Mouse (Mus musculus) cerebellum, adult 8-10 months (tissue): Measurements from ENCODE around the gene Ankrd37.

Experiments
- DNase-seq: peaks from one replicate; pipeline ENCODE4 v3.0.0; 2022

Gene Ankrd37

DNA sequence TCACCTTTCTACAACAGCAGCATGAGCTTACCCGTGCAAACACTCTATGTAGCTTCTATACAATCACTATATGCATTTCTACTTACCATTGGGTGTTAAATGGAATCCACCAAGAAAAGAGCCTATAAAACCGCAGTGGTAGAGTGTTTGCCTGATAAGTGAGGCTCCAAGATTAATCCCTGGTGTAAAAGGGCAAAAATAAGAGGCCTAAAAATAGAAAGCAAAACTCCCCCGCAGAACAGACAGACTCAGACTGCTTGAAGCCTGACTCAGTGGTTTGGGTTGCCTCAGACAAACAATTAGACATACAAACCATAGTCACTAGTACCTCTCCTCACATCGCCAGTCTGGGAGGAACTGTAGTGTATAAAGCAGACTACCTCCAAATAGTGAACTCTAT, at the start of gene Ankrd37:
Gene Ankrd37 (minus strand): TSS at position 112 of the 400 bp plus-strand sequence.
- no peak for DNase-seq

DNA sequence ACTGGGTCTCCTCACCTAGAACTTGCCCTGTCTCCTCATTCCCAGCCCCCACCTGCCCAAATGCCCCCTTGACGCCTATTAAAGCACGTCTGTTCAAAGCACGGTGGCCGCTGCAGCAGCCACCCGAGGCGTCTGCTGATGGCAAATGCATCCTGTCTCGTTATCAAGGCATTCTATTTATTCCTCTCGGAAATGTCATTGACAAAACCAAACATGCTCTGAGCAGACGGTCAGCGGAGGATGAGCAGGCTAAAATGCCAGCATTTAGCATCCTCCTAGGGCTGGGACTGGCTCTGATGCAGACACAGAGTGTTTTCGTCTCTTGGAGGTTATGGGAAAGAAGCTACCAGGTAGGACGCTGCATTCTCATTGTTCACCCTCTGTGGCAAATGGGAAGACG, 34.8 kb upstream of the Ankrd37 start:
- no peak for DNase-seq

DNA sequence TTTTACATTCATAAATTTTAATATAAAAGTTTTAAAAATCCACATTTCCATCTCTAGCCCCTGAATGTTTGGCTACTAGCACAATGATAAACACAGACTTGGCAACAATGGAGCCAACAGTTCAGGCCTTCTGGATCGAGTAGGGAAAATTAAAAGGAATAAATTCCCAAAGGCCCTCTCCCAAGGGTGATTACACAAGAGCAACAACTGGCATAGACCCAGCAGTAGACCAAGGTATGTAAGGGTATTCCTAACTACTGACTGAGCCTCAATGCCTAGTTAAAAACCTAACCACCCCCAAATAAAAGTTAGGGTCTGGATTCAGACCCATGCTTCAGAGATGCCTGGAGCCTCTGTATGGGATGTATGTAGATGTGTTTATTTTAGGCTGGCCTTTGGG, 34.2 kb upstream of the Ankrd37 start:
- DNase-seq, result no peak

DNA sequence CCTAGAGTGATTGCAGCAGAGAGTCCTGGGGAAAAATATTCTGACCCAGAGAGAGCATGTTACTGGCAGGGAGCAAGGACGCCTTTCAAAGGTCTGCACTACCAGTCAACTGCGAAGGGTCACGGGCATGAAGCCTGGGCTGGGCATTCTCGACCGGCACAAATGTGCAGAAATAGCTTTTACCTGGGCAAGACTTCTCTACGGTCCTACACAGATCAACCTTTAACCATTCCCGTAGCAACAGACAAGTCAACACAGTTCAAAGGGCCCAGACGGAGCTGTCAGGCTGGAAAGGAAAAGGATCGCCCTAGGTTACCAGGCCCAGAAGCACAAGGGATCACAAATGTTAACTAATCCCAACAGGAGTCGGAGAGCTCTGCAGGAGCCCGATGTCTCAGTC, 30.7 kb upstream of the Ankrd37 start:
- DNase-seq, result no peak

DNA sequence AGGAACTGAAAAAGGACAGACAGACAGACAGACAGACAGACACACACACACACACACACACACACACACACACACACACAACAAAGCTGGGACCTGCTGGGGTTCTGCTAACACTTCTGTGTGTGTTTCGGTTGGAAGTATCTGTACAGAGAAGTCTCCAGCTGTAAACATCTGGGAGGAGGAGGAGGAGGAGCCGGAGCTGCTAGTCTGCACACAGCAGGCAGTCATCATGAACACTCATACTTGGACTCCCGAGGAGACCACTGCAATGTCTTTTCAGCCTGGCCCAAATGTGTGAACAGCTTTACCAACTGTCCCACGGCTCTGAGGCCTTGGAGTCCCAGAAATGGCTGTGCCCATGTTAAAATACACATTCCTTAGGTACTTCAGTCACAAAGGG, 18.9 kb upstream of the Ankrd37 start:
- no peak for DNase-seq

DNA sequence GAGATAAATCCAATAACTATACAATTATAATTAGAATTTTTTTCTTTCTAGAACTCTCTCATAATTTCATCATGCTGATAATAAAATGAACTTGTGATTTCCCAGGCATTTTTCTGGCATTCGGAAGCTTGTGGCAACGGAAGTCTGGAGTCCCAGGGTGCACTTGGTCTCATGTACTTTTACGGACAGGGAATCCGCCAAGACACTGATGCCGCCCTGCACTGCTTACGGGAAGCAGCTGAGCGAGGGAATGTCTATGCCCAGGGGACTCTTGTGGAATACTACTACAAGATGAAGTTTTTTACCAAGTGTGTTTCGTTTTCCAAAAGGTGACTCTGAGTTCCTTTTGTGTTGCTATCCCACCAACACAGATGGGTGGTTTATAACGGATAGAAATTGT, 17.3 kb upstream of the Ankrd37 start:
- no peak for DNase-seq

DNA sequence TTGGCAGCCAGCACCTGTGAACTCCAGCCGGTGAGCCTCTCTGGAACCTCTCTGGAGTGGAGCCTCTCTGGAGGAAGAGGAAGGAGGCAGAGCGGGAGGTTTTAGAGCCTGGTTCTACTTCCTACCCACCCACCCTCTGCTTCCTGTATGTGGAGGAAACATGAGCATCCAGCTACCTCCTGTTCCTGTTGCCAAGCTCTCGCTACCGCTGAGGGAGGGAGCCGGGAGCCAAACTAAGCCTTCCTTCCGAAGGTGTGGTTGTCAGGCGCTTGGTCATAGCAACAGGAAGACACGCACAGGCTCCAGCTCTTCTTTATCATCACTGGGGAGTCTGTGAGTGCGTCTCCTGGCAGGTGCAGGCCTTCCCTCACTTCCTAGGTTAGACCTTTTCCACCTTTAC, 16.7 kb upstream of the Ankrd37 start:
- DNase-seq, result no peak

DNA sequence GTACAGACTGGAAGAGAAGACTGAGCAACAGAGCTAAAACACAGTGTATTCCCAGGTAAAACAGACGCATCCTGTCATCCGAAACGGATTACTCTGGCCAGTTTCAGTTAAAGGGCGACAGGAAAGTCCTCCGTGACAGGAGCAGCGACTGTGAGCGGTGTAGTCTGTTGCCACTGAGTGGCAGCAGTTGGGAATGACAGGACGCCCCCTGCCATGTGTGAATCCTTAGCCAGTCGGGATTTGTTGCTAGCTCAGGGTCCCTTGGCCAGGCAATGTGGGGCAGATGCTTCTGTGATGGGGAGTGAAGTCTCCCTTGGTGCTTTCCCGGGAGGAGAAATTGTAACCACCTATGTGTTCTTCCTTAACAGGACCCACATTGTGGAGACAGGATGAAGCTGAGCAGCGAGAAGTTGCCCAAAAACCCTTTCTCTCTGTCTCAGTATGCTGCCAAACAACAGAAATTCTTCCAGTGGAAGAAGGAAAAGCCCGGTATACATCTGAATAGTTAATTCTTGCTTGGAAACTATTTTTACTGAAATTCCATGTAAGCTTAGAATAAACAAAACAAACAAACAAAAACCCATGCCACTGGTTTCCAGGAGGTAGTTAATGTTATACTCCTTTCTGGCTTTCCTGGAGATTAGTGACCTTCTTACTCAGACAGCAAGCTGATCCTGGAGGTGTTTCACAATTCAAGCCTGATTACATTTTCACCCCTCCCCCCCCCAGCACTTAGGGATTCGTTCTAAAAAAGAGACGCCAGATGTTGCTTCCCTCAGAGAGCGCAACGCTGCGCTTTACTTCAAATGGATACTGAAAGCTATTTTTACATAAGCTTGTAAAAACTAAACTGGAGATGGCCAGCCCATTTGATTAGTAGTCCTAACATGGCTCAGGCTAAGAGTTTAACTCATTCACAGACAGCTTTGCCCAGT, 5.5 kb upstream of the Ankrd37 start:
- DNase-seq, result peak; percentile 28

DNA sequence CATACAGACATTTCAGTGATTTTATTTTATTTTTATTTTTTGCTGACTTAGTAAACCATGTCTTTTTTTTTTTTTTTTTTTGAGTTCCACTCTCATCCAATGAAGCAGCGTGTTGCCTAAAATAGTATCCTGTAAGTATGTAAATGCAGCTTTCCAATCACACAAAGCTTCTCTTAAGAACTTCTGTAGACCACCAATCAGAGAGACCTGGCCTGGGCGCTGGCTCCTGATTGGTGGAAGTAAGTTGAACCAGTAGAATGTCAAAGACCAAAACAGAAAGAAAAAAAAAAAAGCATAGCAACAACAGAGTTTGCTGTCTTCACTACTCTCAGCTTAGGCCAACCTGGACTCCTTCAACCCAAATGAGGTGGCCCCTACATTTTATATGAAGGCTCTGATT, 4.8 kb upstream of the Ankrd37 start:
- no peak for DNase-seq

DNA sequence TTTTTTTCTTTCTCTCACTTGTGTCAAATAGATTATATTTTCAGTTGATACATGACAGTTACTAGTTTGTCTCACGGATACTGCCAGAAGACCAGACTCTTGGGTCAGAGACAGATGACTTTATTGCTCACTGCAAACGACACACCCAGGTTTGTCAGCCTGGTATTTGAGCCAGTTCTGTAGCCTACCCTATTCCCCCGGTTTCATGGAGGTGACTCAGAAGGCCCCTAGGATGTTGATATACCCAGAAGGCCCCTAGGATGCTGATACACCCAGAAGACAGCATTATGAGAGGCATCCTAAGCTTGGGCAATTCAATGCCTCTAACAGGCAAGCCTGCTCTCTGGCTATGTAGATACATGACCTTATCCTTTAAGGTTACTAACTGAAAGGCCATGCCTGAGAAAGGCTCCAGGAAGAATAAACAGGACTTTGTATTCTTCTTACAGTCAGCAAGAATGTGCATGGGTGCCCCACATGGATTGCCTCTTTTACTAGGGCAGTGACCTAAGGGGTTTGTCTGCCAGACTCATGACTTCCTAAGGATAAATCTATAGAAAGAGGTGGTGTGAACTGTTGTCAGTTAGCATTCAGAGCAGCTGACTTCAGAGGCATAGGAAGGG, 1.7 kb upstream of the Ankrd37 start:
- no peak for DNase-seq

DNA sequence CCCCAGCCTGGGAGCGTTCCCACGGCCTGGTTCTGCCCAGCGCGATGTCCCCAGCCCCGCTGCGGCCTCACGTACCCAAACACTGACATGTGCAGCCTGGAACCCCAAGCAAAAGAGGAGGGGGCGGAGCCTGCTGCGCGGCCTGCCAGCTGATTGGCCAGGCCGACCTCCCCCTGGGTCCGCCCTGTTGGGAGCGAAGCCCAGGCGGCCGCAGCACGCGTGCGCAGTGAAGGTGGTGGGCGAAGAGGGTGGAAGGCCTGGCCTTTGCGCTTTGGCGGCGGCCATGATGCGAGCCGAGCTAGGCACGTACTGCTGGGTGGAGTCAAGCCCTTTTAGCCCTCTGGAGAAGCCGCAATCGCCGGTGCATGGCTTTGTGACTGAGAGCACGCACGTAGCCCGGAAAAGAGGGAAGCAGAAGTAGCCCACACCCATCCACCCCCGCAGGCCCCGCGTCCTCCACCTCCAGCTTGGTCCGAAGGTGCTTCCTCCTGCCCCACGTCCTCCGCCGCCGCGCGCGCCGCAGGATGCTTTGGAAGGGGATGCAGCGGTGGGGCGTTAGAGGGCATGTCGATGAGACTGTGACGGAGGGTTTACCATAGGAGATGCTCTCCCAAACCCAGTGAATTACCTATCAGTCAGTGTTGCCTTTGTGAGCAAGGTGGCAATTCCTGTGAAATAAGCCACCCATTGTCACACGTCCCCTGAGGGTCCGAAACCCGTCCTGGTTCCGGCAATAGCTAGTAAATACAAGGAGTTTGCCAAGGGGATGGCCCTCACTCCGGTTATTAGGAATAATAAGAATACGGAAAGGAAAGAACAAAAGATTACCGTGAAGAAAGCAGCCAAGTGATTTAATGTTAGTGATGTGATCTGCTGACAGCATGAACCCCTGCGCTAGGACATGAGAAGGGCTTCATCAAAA, 5.5 kb downstream of the Ankrd37 start:
- peak; percentile 100 for DNase-seq

DNA sequence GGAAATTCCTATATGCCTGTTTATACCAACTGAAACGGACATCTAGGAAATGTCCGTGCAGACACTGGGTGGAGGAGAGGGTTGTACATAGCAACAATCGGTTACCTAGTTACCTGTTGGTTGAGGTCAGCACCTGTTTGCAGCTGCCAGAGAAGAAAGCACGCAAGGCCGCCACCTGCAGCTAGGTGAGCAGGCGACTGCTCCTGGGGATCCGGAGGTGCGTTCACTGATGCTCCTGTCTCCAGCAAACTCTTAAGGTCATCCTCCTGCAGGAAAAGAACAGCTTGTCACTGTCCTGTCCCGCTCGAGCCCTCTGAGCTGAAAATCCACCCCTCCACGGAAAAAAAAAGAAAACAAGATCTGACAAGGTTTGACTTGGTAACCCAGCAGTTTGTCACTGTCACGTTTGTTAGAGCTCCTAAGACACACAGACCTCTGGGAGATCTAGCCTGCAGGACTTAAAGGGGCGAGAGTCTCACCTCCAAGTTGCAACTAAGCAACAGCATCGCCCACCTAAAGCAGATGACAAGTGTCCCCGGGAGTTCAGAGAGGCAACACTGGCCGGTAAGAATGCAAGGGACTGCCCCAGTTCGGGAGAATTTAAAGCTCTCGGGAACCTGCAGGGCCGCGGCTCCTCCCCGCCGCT, 6.2 kb downstream of the Ankrd37 start, which contains the start of gene Lrp2bp:
Gene Lrp2bp (plus strand): TSS at position 166 of the 646 bp plus-strand sequence.
- DNase-seq, result no peak

DNA sequence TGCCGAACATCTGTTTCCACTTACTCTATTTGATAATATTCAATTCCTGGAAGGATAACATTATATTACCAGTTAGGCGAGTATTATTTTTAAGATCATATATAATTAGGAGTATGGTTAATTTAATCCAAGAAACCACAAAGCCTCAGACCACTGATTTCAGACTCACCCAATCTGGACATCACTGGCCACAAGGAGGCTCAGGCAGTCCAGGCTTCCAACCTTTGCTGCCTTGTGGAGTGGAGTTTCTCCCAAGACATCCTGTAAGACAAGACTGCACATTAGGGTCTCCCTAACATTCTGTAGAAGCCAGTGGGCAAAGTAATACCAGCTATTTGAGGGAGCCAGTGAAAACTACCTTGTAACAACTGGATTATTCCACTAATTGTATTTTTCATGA, 7.3 kb downstream of the Ankrd37 start:
- no peak for DNase-seq

DNA sequence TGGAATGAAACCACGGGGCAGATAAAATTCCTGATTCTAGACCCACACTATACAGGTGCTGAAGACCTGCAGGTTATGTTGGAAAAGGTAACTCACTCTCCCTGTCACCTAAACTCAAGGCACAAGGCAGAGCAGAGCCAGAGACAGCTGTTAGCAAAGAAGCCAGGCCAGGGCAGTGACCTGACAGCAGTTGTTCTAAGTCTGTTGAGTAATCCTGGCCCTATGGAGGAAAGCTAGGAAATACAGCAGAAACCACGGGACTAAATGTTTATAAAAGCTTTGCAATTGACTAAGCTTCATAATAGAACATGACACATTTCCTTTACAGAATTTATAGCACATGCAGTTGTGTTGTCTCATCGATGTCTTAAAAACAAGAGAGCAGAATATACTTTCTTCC, 9.9 kb downstream of the Ankrd37 start:
- DNase-seq, result no peak

DNA sequence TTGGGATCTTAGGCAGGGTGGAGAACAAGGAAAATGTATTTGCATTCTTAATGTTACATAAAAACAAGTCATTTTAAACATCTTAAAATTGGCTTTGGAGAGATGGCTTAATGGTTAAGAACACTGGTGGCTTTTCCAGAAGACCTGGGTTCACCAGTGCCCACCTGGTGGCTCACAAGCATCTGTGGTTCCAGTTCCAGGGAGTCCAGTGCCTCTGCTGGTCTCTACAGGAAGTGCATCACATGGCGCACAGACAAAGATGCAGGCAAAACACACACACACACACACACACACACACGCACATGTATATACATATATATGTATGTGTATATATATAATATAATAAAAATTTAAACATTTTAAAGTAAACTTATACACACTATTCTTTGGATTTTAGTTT, 11.4 kb downstream of the Ankrd37 start:
- no peak for DNase-seq

DNA sequence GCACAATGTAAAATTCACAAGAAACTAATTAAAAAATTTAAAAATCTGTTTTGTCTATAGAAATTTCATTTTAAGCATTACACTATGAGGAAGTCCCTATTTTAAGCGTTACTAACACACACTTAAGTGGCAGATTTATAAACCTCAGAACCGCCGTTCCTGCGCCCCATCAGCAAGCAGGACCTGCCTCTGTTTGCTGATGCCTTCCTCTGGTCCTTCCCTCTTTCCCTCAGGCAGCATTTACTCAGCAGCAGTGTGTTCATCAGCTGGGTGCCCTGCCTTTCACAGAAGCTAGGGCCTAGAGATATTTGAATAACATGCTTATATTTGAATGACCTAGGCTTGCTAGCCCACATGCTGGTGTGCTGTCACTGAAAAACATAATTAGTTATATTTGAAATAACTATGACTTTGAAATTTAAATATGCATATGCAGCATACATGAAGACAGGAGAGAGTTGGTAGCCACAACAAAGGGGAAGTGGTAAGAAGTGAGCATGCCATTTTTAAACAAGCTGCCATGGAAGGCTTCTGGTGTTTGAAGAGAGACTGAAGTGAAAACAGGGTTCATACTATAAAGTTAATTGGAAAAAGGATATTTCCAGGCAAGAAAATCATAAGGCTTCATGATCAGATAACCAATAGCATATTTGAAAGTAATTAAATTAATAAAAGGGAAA, 14.7 kb downstream of the Ankrd37 start:
- DNase-seq, result no peak

DNA sequence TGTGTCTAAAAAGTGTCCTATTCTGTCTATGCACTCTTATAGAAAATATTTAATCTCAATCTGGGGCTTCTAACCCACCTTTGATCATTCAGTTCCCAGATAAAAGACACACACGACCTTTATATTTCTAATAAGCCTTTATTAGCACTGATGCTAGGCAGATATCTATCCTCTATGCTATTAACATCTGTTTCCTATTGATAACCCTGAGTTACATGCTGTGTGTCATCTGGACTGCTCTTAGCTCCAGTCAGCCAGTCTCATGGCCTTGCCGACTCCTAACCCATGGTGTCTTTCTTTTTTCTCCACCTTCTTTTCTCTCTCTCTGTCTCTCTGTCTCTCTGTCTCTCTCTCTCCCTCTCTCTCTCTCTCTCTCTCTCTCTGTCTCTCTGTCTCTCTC, 17.3 kb downstream of the Ankrd37 start:
- no peak for DNase-seq

DNA sequence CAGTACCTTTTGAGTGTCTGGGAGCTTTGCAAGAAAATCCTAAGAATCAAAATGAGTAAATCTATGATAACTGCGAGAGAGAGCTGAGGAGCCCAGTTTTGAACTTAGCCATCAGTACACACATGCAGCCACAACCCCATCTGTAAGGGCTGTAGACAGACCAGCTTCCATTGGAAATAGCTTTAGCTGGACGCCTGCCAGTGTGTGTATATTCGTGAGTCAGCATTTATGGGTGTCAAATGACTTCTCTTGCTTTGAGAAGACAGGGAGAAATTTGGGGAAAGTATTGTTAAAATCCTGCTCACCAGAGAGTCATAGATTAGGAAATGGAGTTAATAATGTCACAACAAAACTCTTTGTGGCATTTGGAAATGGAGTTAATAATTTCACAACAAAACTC, 18.8 kb downstream of the Ankrd37 start:
- no peak for DNase-seq

DNA sequence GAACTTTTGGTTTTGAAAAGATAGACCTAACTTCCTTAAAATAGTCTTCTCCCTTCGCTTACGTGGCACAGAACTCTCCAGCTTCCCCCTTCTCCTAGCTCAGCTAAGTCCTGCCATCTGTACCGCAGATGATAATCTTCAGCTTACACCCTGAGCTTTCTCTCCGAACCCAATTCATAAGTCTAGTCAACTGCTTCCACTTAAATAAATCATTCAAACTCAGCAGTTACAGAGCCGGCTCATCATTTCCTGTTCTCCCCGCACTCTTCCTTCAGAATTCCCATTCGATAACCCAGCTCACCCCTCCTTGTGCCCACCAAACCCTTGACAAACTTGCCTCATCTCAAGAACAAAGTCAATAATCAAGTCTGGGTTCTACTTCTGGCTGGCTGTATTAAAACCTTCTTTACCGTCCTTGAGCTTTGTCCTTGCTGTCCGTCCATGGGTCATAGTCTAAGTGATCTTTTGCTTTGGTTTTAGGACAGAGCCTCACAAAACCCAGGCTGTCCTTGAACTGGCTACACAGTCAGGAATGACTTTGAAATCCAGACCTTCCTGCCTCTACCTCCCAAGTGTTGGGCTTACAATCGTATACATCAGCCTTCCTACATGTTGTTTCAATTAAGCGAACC, 29.6 kb downstream of the Ankrd37 start:
- no peak for DNase-seq

DNA sequence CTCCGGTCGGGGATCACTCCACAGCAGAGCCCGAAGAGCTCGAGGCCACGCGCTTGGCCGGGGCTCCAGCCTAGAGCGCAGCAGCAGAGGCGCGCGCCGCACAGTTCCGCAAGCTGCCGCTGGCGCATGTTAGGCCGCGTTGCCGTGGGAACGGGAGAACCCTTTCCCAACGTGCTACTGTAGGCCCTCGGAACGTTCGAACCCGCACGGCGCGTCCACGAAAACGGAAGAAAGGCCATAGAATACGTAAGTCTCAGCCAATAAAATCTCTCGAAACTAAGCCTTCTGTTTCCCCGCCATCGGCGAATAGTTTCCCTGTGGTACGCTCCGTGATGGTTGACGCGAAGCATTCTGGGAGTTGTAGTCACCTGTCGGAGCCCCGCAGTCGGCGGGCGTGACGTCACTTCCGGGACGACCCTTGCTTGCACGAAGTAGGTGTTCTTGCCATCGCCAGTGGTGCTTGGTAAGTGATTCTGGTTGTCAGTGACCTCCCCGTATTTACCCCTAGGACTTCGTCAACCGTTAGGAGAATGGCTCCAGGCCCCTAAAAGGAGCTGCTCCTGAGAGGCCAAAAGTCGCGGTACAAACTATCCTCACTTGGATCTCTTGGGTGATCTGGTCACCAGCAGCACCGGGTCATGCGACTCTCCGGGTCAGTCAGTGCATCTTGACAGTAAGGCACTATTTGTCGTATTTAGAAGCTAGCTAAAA, 30.2 kb downstream of the Ankrd37 start, which contains the start of the genes 1700029J07Rik and Ufsp2:
Gene 1700029J07Rik (minus strand): TSS at position 127 of the 711 bp plus-strand sequence.
Gene Ufsp2 (plus strand): TSS at position 403 of the 711 bp plus-strand sequence.
- peak; percentile 99 for DNase-seq
